Mouse (Mus musculus): Measurements from ENCODE around the gene 4930579F01Rik. TPM values are rescaled to one million over a fixed set of nuclear protein-coding genes. Genes with fewer than 3 reads are reported as not detected.

Gene 4930579F01Rik
- total and polyA plus RNA-seq, 2 experiments from 2014 or later: not detected

- 22% methylated on average over 20 of the region's 20 CpGs for WGBS
- no peak overlapping the region for H3K27ac ChIP-seq (ENCODE audit: low read depth, low read length)
- H3K4me3 ChIP-seq (ENCODE audit: low read depth, low read length): peak overlapping the region; percentile 31
Measured at GRCm38 (mm10) chr3:138197973-138198721, 4.5 kb upstream of the 4930579F01Rik start.

GRCm38 (mm10) chr3:138197556-138197955 lies 3.9 kb upstream of the 4930579F01Rik start:
- H3K36me3 ChIP-seq (ENCODE audit: insufficient read depth): no peaks in the 10 kb centered on the region
- peak; percentile 10; the same call in 1 of the 2 replicates for ATAC-seq
- no peak overlapping the region for H3K4me3 ChIP-seq (ENCODE audit: low read depth, low read length)
- no peaks in the 10 kb centered on the region for H3K9me3 ChIP-seq (ENCODE audit: low read length)
- no peak for DNase-seq
- H3K27me3 ChIP-seq (ENCODE audit: insufficient read depth, low read length): no peaks in the 10 kb centered on the region
- H3K27ac ChIP-seq (ENCODE audit: low read depth, low read length): no peak overlapping the region
- 68% methylated on average over 9 of the region's 9 CpGs for WGBS
- no peak overlapping the region for H3K9ac ChIP-seq
- H3K4me2 ChIP-seq (ENCODE audit: low read depth): no peak overlapping the region
- no peak for TF ChIP-seq CTCF (IDR thresholded peaks at IDR 0.05; ENCODE audit: low read depth)
- no peaks in the 10 kb centered on the region for H3K4me1 ChIP-seq (ENCODE audit: insufficient read depth)

More at GRCm38 (mm10) chr3:138197973-138198721, 4.5 kb upstream of the 4930579F01Rik start:
- Histone ChIP-seq H3K4me1 (ENCODE audit: insufficient read depth) (no peaks in the 10 kb centered on the region), H3K9ac (peak overlapping the region; percentile 45), H3K9me3 (ENCODE audit: low read length) (no peaks in the 10 kb centered on the region), H3K36me3 (ENCODE audit: insufficient read depth) (no peaks in the 10 kb centered on the region), H3K4me2 (ENCODE audit: low read depth) (peak overlapping the region; percentile 55), H3K27me3 (ENCODE audit: insufficient read depth, low read length) (no peaks in the 10 kb centered on the region)
- ATAC-seq (peak; percentile 98), DNase-seq (peak; percentile 95)
- TF ChIP-seq CTCF (IDR thresholded peaks at IDR 0.05; ENCODE audit: low read depth): peak; percentile 96

- Histone ChIP-seq H3K4me2 (ENCODE audit: low read depth) (no peak overlapping the region), H3K9me3 (ENCODE audit: low read length) (no peaks in the 10 kb centered on the region), H3K4me3 (ENCODE audit: low read depth, low read length) (no peak overlapping the region), H3K4me1 (ENCODE audit: insufficient read depth) (no peaks in the 10 kb centered on the region), H3K27ac (ENCODE audit: low read depth, low read length) (no peak overlapping the region), H3K27me3 (ENCODE audit: insufficient read depth, low read length) (no peaks in the 10 kb centered on the region), H3K36me3 (ENCODE audit: insufficient read depth) (no peaks in the 10 kb centered on the region), H3K9ac (no peak overlapping the region)
- TF ChIP-seq CTCF (IDR thresholded peaks at IDR 0.05; ENCODE audit: low read depth): no peak
- ATAC-seq: no peak
- no peak for DNase-seq
- WGBS: 84% methylated on average over 14 of the region's 14 CpGs
Measured at GRCm38 (mm10) chr3:138197093-138197492, 3.5 kb upstream of the 4930579F01Rik start.

- Histone ChIP-seq H3K4me2 (ENCODE audit: low read depth) (no peak overlapping the region), H3K27me3 (ENCODE audit: insufficient read depth, low read length) (no peaks in the 10 kb centered on the region), H3K9ac (no peak overlapping the region), H3K27ac (ENCODE audit: low read depth, low read length) (no peak overlapping the region), H3K4me3 (ENCODE audit: low read depth, low read length) (no peak overlapping the region), H3K9me3 (ENCODE audit: low read length) (no peaks in the 10 kb centered on the region), H3K36me3 (ENCODE audit: insufficient read depth) (no peaks in the 10 kb centered on the region), H3K4me1 (ENCODE audit: insufficient read depth) (no peaks in the 10 kb centered on the region)
- DNase-seq: no peak
- ATAC-seq: no peak
- no peak for TF ChIP-seq CTCF (IDR thresholded peaks at IDR 0.05; ENCODE audit: low read depth)
- WGBS: 88% methylated on average over 7 of the region's 7 CpGs
Measured at GRCm38 (mm10) chr3:138192260-138192659, 1.4 kb downstream of the 4930579F01Rik start.

GRCm38 (mm10) chr3:138185995-138186930 lies 7.4 kb downstream of the 4930579F01Rik start:
- H3K9me3 ChIP-seq (ENCODE audit: low read length): no peaks in the 10 kb centered on the region
- no peaks in the 10 kb centered on the region for H3K4me1 ChIP-seq (ENCODE audit: insufficient read depth)
- ATAC-seq (peak; percentile 47; the same call in 1 of the 2 replicates), DNase-seq (no peak)
- H3K4me3 ChIP-seq (ENCODE audit: low read depth, low read length): no peak overlapping the region
- H3K4me2 ChIP-seq (ENCODE audit: low read depth): no peak overlapping the region
- H3K36me3 ChIP-seq (ENCODE audit: insufficient read depth): no peaks in the 10 kb centered on the region
- TF ChIP-seq CTCF (IDR thresholded peaks at IDR 0.05; ENCODE audit: low read depth): no peak
- no peak overlapping the region for H3K9ac ChIP-seq
- H3K27me3 ChIP-seq (ENCODE audit: insufficient read depth, low read length): no peaks in the 10 kb centered on the region
- WGBS: 90% methylated on average over 26 of the region's 26 CpGs
- H3K27ac ChIP-seq (ENCODE audit: low read depth, low read length): no peak overlapping the region

GRCm38 (mm10) chr3:138185290-138185689 lies 8.3 kb downstream of the 4930579F01Rik start:
- H3K9me3 ChIP-seq (ENCODE audit: low read length): no peaks in the 10 kb centered on the region
- no peak overlapping the region for H3K4me3 ChIP-seq (ENCODE audit: low read depth, low read length)
- H3K4me2 ChIP-seq (ENCODE audit: low read depth): no peak overlapping the region
- no peaks in the 10 kb centered on the region for H3K4me1 ChIP-seq (ENCODE audit: insufficient read depth)
- WGBS: 56% methylated on average over 4 of the region's 4 CpGs
- H3K9ac ChIP-seq: no peak overlapping the region
- H3K27ac ChIP-seq (ENCODE audit: low read depth, low read length): no peak overlapping the region
- no peaks in the 10 kb centered on the region for H3K36me3 ChIP-seq (ENCODE audit: insufficient read depth)
- DNase-seq: no peak
- ATAC-seq: no peak
- no peak for TF ChIP-seq CTCF (IDR thresholded peaks at IDR 0.05; ENCODE audit: low read depth)
- no peaks in the 10 kb centered on the region for H3K27me3 ChIP-seq (ENCODE audit: insufficient read depth, low read length)
